Mouse (Mus musculus): ENCODE measurements around the gene Rpl12. TPM values are rescaled to one million over a fixed set of nuclear protein-coding genes. Genes with fewer than 3 reads are reported as not detected.

Gene Rpl12
- polyA plus RNA-seq (2015; fragmentation: Nextera tagmentation; extraction: Ambion mirVana), result 137 and 195 TPM in 2 replicates

DNA sequence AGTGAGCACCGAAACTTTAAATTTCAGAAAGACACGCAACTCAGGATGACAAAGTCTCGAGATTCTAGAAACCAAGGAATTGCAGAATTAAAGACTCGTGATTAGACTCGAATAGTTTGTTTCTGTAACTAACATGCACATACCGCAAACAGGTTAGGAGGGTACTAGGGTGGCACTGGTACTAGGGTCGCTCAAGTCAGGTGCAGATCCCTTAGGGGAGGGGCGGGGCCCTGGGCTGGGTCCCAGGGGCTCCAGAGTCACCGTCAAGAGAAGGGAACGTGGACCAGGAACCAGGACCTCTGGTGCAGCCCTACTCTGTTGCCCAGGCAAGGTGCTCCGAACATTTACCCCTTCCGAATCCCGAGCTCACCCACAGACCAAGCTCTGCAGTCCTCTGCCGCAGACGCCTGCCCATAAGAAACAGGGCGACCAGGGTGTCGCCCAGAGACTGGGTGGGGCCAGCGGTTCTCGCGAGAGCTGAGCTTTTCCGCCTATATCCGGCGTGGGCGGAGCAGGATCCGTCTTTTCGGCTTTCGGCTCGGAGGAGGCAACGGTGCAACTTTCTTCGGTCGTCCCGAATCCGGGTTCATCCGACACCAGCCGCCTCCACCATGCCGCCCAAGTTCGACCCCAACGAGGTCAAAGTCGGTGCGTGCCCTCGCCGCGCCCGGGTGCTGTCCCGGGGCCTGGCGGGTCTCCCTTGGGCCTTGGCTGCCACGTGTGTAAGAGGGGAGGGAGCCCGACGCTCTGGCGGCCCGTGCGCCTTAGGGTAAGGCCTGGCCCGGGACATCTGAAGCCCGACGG is at the start of gene Rpl12, which contains the start of gene Lrsam1:
Gene Rpl12, plus strand, starts transcription at position 368 of the 804 bp plus-strand sequence.
Gene Lrsam1, minus strand, starts transcription at position 423 of the 804 bp plus-strand sequence.

DNA sequence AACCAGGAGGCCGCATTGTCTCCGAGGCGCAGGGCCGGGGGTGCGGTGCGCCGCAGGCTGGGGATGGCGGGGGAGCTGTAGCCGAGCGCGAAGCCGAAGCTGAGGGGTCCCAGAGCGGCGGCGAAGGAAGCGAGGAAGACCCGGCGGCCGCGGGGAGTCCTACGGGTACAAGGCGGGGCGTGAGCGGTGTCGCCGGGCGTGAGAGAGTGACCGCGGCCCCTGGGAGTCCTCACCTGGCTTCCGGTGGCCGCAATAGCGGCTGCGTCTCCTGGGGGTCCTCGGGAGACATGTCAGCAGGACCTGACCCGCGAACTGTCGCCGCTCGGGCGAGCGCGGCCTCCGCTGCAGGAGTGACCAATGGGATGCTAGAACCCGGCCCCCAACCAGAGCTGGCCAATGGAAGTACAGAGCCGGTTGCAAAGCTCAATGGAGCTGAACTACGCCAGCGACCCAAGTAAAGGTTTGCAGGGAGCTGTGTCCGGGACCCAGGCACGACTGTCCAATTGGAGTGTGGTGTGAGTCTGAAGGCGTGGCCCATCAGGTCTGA is 20.4 kb downstream of the Rpl12 start, which contains the start of gene Slc2a8:
Gene Slc2a8, minus strand, starts transcription at position 359 of the 547 bp plus-strand sequence.

Other genes with a start within 250 kb of the Rpl12 start
- gene Cdk9, start 248.5 kb upstream of the Rpl12 start, polyA plus RNA-seq (2015; fragmentation: Nextera tagmentation; extraction: Ambion mirVana), result 68.7 and 83.3 TPM in 2 replicates
- 23.3 and 23.8 TPM in 2 replicates for gene Sh2d3c, start 240.5 kb upstream of the Rpl12 start, polyA plus RNA-seq (2015; fragmentation: Nextera tagmentation; extraction: Ambion mirVana)
- 0.61 and 0.76 TPM in 2 replicates for gene 6330409D20Rik, start 220.5 kb upstream of the Rpl12 start, polyA plus RNA-seq (2015; fragmentation: Nextera tagmentation; extraction: Ambion mirVana)
- 36.1 and 50.2 TPM in 2 replicates for gene Tor2a, start 204.3 kb upstream of the Rpl12 start, polyA plus RNA-seq (2015; fragmentation: Nextera tagmentation; extraction: Ambion mirVana)
- 0.07 TPM in 1 of 2 replicates, not detected in the other for gene Ttc16, start 185.9 kb upstream of the Rpl12 start, polyA plus RNA-seq (2015; fragmentation: Nextera tagmentation; extraction: Ambion mirVana)
- 2.3 and 3.2 TPM in 2 replicates for gene Ptrh1, start 185.8 kb upstream of the Rpl12 start, polyA plus RNA-seq (2015; fragmentation: Nextera tagmentation; extraction: Ambion mirVana)
- 0.11 TPM in 1 of 2 replicates, not detected in the other for gene Cfap157, start 177.1 kb upstream of the Rpl12 start, polyA plus RNA-seq (2015; fragmentation: Nextera tagmentation; extraction: Ambion mirVana)
- gene Stxbp1, start 114.3 kb upstream of the Rpl12 start, polyA plus RNA-seq (2015; fragmentation: Nextera tagmentation; extraction: Ambion mirVana), result 24.2 and 45.3 TPM in 2 replicates
- 22.0 and 34.5 TPM in 2 replicates for gene Fam129b, start 85.4 kb upstream of the Rpl12 start, polyA plus RNA-seq (2015; fragmentation: Nextera tagmentation; extraction: Ambion mirVana)
- 8.5 and 8.9 TPM in 2 replicates for gene Lrsam1, start 55 bp downstream of the Rpl12 start, polyA plus RNA-seq (2015; fragmentation: Nextera tagmentation; extraction: Ambion mirVana)
- 18.7 and 30.2 TPM in 2 replicates for gene Slc2a8, start 20.5 kb downstream of the Rpl12 start, polyA plus RNA-seq (2015; fragmentation: Nextera tagmentation; extraction: Ambion mirVana)
- 17.4 and 34.2 TPM in 2 replicates for gene Garnl3, start 170.1 kb downstream of the Rpl12 start, polyA plus RNA-seq (2015; fragmentation: Nextera tagmentation; extraction: Ambion mirVana)

All from adrenal gland, postnatal 0 days (tissue).